Mouse (Mus musculus): ENCODE data around the gene 9530003J23Rik.

The 9530003J23Rik gene

DNA sequence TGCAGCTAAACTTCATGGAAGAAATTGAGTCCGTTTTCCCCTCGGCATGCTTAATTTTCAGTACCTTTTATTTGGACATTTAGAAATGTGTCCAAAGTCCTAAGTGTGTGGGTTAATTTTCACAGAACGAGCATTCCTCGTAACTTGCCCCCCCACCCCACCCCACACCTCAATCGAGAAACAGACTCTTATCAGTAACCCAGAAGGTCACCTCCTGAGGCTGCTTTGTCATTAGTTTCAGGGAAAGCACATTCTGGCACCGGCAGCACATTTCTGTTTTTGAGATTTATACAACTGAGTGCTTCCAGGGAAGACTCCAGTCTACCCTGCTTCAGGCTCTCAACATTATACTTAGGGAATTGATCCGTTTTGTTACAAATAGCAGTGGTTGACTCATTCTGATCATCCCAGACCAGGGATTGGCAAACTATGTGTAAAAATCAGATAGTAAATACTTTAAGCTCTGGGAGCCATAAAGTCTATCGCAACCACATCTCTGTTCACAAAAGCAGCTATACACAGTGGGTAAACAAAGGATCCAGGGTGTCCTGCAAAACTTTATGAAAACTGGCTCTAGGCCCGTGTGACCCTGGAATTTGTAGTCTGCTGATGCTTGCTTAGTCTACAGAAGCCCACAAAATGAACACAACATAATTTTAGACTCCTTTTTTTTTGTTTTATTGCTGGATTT is 53.0 kb downstream of the 9530003J23Rik start:
- DNase-seq (ENCODE audit: low read depth, low spot score), result no peak
